Mouse (Mus musculus) megakaryocyte-erythroid progenitor cell, adult 5-6 weeks (primary cell): ENCODE measurements around the gene Mst1. TPM values are rescaled to one million over a fixed set of nuclear protein-coding genes. Genes with fewer than 3 reads are reported as not detected.
A peak's percentile ranks its signal among the peaks of the same experiment; 100 is the strongest.

ENCODE experiments used
- ATAC-seq: replicated peaks from 2 replicates; pipeline ENCODE4 v1.8.0; 2016; ENCODE audit warnings: mild to moderate bottlenecking, inconsistent platforms; ENCODE audit not compliant: severe bottlenecking, poor library complexity, low FRiP score, low TSS enrichment
- total RNA-seq, 2 experiments: library from RNA; stranded (forward) in 1 of 2; stranded (reverse) in 1 of 2; fragments of 200-1000, 215-1000 nt in 1 of 2; fragments of >200 nt in 1 of 2; fragmentation: Nextera tagmentation in 1 of 2; gene quantifications; 2 replicates each; pipeline ENCODE4 v1.2.3; 2014 to 2017

Gene Mst1
- total RNA-seq, 2 experiments from 2014 or later: not detected

- ATAC-seq: peak; percentile 72
Measured at GRCm38 (mm10) chr9:108094184-108094941, 14.1 kb downstream of the Mst1 start, which contains the start of gene Apeh. TSS of gene Apeh (minus strand) at chr9:108094606.

GRCm38 (mm10) chr9:108094998-108095411 lies 14.8 kb downstream of the Mst1 start:
- ATAC-seq: peak; percentile 79

GRCm38 (mm10) chr9:108095518-108095917 lies 15.3 kb downstream of the Mst1 start:
- ATAC-seq: peak; percentile 16

- ATAC-seq: no peak
Measured at GRCm38 (mm10) chr9:108095949-108096712, 15.9 kb downstream of the Mst1 start.

- ATAC-seq: no peak
Measured at GRCm38 (mm10) chr9:108099619-108100018, 19.4 kb downstream of the Mst1 start.

- peak; percentile 80 for ATAC-seq
Measured at GRCm38 (mm10) chr9:108104766-108105548, 24.7 kb downstream of the Mst1 start.

GRCm38 (mm10) chr9:108105549-108105863 lies 25.3 kb downstream of the Mst1 start:
- ATAC-seq: peak; percentile 17; the same call in 1 of the 2 replicates

- ATAC-seq: no peak
Measured at GRCm38 (mm10) chr9:108106090-108106489, 25.9 kb downstream of the Mst1 start.

GRCm38 (mm10) chr9:108107867-108108266 lies 27.6 kb downstream of the Mst1 start:
- ATAC-seq: no peak

GRCm38 (mm10) chr9:108110160-108110559 lies 29.9 kb downstream of the Mst1 start:
- no peak for ATAC-seq

- no peak for ATAC-seq
Measured at GRCm38 (mm10) chr9:108111101-108111592, 30.9 kb downstream of the Mst1 start.

GRCm38 (mm10) chr9:108111593-108112121 lies 31.4 kb downstream of the Mst1 start:
- ATAC-seq: no peak

GRCm38 (mm10) chr9:108112719-108113340 lies 32.6 kb downstream of the Mst1 start:
- no peak for ATAC-seq

GRCm38 (mm10) chr9:108115290-108116077 lies 35.2 kb downstream of the Mst1 start:
- ATAC-seq: no peak

- no peak for ATAC-seq
Measured at GRCm38 (mm10) chr9:108117143-108117542, 36.9 kb downstream of the Mst1 start.

GRCm38 (mm10) chr9:108119891-108120411 lies 39.7 kb downstream of the Mst1 start:
- ATAC-seq: no peak

GRCm38 (mm10) chr9:108120671-108121070 lies 40.4 kb downstream of the Mst1 start:
- no peak for ATAC-seq
